Mouse (Mus musculus) left cerebral cortex, adult 8-10 months (tissue): ENCODE measurements around the gene Syt13. TPM values are rescaled to one million over a fixed set of nuclear protein-coding genes. Genes with fewer than 3 reads are reported as not detected.

ENCODE experiments used
- DNase-seq, 2 experiments: peaks; one replicate each; pipeline ENCODE4 v3.0.0; 2022; ENCODE audit warnings: low spot score in 2 of 2
- total RNA-seq, 4 experiments: library from RNA; stranded (reverse); gene quantifications; 2 replicates each; pipeline ENCODE4 v1.2.4; 2022

The Syt13 gene
- total RNA-seq, 4 experiments from 2014 or later = 150 to 160 (median 156) TPM

- DNase-seq = no peak
Measured at GRCm38 (mm10) chr2:92964345-92964744, 49.4 kb downstream of the Syt13 start.

DNA sequence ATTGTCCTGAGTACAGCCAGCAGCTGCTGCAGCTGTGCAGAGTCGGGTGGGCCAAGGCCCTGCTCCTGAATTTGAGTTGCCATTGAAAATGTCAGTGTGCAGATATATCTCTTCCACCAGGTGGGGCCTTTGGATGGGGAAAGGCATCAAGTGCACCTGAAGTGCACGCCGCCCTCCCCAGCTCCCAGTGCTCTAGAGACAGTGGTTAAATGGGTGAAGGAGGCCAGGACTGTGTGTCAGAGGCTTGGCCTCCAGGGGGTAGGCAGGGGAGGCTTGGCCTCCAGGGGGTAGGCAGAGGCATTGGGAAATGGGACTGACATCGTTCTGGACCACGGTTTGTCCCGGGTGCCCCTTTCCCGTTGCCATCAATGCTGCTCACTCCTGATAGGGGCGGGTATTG, 51.4 kb downstream of the Syt13 start:
- no peak for DNase-seq

- no peak for DNase-seq
Measured at GRCm38 (mm10) chr2:92967032-92967838, 52.3 kb downstream of the Syt13 start.

GRCm38 (mm10) chr2:92967839-92968166, 52.9 kb downstream of the Syt13 start:
- DNase-seq = no peak

DNA sequence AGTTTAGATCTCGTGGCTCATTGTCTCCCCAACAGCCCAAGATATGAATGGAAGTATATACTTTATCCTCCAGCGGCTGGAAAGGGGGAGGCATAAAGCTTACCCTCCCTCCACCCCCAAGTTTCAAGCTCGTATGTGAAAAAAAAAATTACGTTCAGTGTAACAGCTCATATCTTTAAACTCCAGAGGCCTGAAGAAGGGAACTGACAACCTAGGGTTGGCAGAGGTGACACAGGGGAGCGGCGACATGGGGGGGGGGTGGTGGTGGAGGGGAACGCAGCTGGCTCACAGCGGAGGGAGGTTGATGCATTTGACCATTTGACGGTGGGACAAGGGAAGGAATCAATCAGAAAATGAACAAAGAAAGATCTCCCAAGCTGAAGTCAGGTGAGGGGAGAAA, 56.2 kb downstream of the Syt13 start:
- DNase-seq = no peak

- no peak for DNase-seq
Measured at GRCm38 (mm10) chr2:92971536-92971935, 56.6 kb downstream of the Syt13 start.

GRCm38 (mm10) chr2:92972071-92972470, 57.2 kb downstream of the Syt13 start:
- no peak for DNase-seq

DNA sequence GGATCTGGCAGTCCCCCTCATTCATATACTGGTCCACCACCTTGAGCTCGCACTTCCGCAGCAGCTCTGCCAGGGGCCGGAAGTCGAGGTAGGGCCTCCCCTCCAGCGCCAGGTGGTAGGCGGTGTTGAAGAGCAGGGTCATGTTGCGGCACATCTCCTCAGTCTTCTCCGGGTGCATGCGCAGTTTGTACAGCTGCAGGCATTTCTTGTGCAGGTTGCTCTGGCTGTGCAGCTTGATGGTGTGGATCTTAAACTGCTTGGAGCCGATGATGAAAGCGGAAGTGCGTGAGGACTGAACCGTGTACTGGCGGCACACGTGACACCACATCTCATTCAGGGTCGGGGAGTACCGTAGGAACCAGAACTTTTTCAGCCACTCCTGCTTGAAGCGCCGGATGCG, 58.7 kb downstream of the Syt13 start:
- no peak for DNase-seq

DNA sequence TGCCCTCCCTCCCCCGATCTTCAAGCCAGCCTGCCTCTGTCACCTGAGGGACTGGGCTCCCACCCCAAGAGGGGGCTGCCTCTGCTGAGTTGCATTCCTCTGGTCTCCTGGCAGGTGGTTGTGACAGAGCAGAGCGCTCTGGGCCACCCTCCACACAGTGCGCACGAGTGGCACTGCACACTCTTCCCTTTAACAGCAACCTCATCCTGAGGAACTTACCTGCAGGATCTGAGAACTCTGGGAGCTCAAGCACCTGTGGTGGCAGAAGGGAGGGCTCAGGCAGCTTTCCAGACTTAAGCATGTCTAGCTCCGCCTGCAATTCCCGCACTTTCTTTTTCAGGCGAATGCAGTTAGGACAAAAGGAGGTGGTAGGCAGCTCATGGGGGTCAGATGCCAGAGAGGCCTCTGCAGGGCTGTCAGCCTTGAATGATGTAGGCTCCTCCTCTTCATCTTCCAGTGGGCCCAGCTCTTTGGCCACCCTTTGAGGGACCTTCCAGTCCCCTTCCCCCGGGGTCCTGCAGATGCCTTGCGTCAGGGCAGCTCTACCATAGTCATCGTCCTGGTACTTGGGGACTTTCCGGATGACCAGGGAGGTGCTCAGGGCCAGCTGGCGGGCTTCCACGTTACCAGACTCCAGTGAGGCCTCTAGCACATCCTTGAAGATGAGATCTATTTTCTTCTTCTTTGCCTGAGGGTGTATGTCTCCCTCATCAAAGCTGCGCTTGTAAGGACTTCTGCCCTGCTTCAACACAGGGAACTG, 60.3 kb downstream of the Syt13 start:
- no peak for DNase-seq

DNA sequence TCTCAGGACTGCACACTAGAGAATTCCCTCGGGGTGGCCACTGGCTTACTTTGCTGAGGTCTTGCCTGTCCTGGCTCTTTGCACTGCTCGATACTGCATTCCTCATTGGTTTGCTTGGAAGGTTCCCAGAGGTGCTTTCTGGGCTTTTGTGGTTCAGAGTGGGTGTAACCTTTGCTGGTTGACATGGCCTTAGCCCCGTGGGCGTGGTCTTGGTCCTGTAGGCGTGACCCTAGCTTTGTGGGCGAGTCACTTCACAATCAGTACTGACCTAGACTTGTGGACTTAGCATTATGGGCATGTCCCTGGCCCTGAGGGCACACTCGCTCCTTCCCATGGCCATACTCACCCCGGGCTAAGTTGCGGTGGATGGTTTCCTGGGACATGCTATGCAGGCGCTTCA, 65.3 kb downstream of the Syt13 start:
- DNase-seq = no peak

- DNase-seq = no peak
Measured at GRCm38 (mm10) chr2:92982591-92983272, 67.8 kb downstream of the Syt13 start.

GRCm38 (mm10) chr2:92983273-92983620, 68.3 kb downstream of the Syt13 start:
- DNase-seq = no peak

GRCm38 (mm10) chr2:92984321-92985108, 69.6 kb downstream of the Syt13 start:
- no peak for DNase-seq

GRCm38 (mm10) chr2:92985171-92985570, 70.3 kb downstream of the Syt13 start:
- DNase-seq = no peak

- DNase-seq = no peak
Measured at GRCm38 (mm10) chr2:92985600-92985999, 70.7 kb downstream of the Syt13 start.

DNA sequence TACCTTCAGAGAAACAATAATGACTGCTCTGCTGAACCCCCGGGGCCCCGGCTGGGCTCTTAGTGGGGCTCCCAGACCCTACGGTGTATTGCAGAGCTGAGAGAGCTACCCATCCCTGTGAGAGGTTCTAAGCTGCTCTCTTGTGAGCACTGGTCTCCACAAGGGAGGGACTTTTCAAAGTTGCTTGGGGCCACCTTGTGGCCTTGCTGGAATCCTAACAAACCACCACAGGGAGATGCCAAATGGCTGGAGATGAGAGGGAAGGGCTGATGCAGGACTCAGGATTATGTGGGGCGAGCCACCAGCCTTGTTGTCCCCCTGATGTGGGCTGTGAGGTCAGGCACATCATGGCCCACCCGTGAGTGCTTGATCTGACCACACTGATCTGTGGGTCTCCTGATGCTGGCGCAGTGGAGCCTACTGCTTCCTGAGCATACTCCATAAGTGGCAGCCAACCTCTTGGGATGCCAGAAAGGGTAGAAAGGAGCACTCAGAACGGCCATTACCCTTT, 72.3 kb downstream of the Syt13 start:
- DNase-seq = no peak

DNA sequence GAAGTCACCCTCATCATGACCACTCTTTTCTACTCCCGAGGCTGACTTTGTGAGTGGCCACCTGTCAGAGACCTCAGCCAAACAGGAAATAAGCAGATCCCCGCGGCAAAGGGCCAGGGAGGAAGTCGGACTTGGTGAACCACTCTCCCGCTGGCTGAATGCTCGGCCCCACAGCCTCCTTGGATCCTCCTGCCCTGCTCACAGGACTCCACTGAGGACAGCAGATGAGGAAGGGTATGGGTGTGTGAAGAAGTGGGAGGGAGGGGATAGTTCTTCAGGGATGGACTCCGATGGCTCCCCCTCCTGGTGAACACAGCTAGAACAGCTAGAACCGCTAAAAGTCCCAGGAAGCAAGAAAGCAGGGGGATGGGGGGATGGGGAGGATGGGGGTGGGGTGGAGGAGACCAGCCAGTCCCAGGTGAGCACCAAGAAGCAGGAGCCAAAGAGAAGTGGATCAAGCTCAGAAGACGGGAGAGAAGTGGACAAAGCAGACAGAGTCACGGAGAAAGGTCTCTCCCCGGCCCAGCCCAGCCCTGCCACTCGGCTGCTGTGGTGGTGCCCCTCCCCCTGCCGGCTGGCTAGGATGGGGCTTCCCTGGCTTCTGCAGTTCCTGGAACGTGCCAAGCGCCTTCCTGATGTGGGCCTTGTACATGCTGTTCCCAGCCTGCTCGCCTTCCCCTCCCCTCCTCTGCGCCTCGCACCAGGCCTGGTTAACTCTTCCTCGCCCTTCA, 73.2 kb downstream of the Syt13 start:
- DNase-seq = no peak

DNA sequence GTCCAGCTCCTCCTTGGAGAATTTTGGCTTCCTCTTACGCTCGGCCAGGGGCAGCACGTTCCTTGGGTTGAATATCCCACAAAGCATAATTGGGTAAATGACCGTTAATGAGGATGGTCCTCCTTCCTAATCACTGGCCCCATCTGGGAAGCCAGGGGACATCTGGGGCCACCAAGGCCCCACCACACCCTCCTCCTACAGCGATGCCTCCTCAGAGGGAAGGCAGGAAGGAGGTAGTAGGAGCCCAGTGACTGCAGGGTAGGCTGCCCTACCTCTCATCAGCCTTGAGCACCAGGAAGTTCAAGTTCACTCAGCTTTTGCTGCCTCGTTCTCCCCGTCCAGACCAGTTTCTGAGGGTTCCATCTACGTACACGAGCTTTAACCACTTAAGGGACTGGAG, 74.7 kb downstream of the Syt13 start:
- no peak for DNase-seq

DNA sequence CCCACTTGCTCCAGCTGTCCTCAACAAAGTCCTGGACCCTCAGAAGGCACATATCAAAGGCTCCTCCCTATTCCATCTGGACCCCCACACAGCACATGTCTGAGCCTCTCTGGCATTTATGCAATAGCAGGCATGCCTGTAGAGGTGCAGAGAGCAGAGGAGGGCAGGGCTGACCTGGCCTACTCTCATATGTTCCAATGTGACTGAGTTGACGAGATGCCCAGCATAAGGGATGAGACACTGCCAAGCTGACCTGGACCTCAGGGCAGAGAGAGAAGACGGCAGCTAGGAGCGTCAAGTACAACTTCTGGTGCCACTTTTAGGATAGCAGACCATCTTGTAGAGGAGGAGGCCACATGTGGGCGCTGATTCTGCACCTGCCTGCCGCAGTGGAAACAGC, 77.1 kb downstream of the Syt13 start:
- DNase-seq = no peak

DNA sequence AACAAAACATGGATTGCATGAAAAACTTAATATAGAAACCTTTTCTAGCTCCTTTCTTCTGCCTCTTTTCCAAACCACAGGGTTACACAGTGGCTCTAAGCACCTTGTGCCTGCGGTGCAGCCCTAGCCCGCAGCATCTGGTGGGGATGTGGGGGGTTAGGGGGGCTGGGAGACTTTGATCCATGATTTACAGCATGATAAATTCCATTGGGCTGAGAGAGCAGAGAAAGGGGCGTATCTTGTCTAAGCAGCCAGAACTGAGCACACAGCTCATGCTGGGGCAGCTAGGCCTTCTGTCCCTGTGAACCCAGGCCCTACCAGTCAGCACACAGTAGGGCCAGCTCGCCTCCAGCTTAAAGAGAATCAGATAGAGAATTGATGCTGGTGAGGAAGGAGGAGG, 90.1 kb downstream of the Syt13 start:
- DNase-seq = no peak
